Mouse (Mus musculus) megakaryocyte-erythroid progenitor cell, adult 5-6 weeks (primary cell): Measurements from ENCODE around the gene Map4. TPM values are rescaled to one million over a fixed set of nuclear protein-coding genes. Genes with fewer than 3 reads are reported as not detected.
A peak's percentile ranks its signal among the peaks of the same experiment; 100 is the strongest.
"Not testable (repeated sequence)": the region's sequence is repeated elsewhere in the genome, so short reads cannot be mapped to it uniquely, and the experiment has no call there.

Experiments used
- ATAC-seq: replicated peaks from 2 replicates; pipeline ENCODE4 v1.8.0; 2016; ENCODE audit warnings: mild to moderate bottlenecking, inconsistent platforms; ENCODE audit not compliant: severe bottlenecking, poor library complexity, low FRiP score, low TSS enrichment
- total RNA-seq, 2 experiments: library from RNA; stranded (forward) in 1 of 2; stranded (reverse) in 1 of 2; fragments of 200-1000, 215-1000 nt in 1 of 2; fragments of >200 nt in 1 of 2; fragmentation: Nextera tagmentation in 1 of 2; gene quantifications; 2 replicates each; pipeline ENCODE4 v1.2.3; 2014 to 2017

Gene Map4
- total RNA-seq, 2 experiments from 2014 or later: 7.8 to 14.3 TPM

DNA sequence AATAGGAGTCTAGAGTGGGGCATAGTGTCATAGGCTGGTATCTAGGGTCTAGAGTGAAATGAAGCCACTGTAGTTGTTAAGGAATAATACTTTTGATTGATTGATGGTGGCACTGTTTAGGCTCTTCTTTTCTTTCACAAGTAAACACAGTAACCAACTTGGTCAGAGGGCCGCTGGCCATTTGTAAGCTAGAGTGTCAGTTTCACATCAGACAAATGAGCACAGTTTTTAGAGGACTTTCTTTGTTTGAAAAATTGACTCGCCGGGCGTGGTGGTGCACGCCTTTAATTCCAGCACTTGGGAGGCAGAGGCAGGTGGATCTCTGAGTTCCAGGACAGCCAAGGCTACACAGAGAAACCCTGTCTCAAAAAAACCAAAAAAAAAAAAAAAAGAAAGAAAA is 40.5 kb downstream of the Map4 start:
- ATAC-seq: not testable (repeated sequence)

DNA sequence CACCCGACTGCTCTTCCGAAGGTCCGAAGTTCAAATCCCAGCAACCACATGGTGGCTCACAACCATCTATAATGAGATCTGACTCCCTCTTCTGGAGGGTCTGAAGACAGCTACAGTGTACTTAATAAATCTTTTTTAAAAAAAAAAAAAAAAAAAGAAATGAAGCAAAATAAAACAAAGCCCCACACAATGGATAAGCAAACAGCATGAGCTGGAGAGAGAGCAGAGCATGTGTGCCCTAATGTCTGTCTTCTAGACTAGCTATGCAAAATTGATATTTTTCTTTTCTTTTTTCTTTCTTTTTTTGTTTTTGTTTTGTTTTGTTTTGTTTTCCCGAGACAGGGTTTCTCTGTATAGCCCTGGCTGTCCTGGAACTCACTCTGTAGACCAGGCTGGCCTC is 49.0 kb downstream of the Map4 start:
- ATAC-seq: not testable (repeated sequence)

DNA sequence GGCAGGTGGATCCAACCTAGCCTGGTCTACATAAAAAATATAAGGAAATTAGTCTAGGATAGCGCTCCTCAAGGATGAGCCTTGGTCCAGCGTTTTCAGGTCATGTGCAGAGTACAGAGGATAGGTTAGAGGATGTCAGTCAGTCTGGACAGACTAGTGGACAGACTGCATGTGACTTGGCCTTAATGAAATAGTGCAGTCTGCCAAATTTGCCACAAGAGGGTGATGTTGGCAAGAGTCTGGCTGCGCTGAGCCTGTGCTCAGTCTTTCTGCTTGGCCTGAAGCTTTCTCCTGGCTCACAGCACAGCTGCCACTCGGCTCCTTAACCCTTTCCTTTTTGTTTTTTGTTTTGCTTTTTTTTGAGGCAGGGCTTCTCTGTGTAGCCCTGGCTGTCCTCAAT is 54.2 kb downstream of the Map4 start:
- peak; percentile 100 for ATAC-seq

DNA sequence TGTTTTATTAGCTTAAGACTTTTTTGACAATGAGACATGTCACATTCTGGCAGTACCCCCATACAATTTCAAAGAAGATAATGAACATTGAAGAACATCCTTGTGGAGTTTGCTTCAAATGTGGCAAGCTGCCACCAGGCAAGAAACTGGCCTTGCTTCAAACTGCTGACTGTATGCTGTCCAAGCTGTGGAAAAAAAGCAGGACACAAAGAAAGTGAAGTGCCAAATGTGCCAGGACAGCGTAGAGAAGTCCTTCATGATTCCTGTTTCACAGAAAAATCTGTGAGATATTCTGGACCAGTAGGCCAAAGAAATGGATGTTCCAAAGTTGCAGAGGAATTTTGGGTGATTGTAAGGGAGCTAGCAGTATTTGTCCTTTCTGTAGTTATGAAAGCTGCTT is 57.8 kb downstream of the Map4 start:
- no peak for ATAC-seq

DNA sequence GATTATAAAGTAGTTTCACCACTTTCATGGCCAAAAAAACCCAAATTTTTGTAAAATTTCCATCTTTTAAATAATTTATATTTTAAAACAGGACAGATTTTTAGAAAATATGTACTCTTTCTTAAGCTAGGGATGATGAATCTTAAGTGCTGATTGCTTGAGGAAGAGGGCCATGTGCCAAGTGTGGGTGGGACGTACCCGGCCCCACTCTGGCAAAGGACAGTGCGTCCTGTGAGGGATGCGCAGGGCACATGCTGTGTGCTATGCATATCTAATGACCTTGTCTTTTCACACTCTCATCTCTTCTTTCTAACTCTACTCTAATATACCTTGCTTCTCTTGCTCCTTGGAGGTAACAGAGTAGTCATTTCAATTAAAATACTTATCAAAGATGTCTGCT is 66.2 kb downstream of the Map4 start:
- ATAC-seq: no peak

DNA sequence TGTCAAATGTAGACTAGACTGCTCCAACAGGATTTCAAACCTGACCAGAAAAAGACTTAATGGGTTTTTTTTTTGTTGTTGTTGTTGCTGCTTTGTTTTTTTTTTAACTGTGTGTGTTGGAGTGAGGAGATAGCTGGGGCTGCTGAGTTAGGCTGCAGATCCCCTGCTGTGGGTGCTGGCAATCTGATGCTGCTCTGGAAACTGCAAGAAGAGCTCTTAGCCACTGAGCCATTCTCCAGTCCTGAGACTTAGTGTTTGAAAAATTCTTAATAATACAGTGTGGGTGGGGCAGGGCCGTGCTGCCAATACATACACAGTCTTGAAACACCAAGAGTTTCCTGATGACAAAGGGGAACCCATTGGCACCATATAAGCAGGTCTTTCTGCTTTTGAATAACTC is 70.7 kb downstream of the Map4 start:
- no peak for ATAC-seq

DNA sequence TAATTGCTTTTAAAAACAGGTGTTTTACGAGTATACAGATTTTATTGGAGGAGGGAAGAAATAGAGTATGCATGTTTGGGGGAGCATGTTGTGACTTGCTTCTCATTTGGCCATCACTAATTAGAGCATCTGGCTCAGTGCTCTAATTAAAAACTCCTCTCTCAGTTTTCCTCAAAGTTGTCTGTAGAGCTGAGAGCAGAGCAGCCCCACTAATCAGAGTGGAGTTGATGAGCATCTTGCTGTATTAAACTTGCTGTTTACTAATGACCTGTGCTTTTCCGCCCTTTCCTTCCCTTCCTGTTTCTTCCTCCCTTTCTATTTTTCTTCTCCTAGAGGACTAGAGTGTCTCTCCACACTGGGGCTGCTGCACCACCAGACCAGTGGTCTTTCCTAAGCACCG is 71.2 kb downstream of the Map4 start:
- no peak for ATAC-seq

DNA sequence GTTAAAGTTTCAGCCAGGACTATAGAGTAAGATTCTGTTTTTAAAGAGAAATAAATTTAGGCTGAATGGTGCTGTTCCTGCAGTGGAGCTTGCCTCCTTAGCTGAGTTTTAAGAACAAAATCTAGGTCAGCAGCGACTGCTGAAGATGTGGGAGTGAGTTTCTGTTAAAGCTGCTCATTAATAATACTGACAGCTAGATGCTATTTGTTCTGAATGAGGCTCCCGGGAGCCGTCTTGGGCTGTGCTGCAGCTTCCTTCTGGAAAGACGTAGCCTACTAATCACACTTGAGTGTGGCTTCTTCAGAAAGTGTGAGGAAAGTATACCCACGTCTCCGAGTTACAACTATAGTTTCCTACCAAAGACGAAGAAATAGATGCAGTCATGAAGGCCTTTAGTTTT is 88.0 kb downstream of the Map4 start:
- ATAC-seq: no peak

DNA sequence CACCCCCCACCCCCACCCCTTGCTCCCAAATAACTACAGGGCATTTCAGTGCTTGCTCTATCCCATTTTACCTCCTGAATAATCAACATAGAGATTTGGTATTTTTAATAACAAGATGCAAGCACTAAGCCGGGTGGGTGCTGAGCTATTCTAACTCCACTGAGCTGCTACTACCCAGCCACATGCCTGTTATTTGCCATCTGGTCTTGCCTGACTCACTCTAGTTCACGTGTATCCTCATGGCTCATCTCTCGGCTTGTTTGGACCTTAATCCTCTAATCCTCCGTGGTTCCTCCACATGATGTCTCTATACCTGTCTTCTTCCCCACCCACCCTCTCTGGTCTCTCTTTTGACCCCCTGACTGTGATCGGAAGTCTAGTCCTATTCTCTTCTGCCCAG is 89.1 kb downstream of the Map4 start:
- ATAC-seq: no peak

DNA sequence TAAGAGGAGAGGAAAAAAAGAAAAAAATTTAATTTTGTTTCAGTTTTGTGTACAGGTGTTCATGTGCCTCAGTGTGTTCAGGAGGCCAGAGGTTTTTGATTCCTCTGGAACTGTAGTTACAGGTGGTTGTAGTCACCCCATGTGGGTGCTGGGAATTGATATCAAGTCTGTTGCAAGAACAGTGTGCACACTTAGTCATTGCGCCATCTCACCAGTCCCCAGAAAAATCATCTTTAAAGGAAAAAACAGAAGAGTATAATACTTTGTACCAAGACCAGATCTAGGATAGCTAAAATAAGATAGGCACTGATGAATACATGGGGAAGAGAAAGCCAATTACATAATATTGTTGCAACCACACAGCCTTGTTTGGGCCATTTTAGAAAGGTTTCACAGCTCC is 90.2 kb downstream of the Map4 start:
- ATAC-seq: no peak

DNA sequence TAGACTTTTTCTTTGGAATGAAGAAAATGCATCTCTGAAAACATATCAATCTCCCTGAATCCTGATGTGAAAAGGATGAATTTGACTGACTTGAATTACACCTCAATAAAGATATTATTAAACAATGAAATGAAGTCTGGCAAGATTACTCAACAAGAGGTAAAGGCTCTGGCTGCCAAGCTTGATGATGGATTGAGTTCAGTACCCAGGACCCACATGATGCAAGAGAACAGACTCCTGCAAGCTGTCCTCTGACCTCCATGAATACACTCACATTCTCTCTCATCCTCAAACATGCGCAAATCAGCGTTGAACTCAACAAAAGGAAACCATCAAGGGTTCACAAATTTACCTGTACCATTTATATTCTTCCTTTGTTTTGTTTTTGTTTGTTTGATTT is 90.9 kb downstream of the Map4 start:
- ATAC-seq: no peak

DNA sequence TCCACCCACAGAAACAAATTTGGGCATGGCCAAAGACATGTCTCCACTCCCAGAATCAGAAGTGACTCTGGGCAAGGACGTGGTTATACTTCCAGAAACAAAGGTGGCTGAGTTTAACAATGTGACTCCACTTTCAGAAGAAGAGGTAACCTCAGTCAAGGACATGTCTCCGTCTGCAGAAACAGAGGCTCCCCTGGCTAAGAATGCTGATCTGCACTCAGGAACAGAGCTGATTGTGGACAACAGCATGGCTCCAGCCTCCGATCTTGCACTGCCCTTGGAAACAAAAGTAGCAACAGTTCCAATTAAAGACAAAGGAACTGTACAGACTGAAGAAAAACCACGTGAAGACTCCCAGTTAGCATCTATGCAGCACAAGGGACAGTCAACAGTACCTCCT is 103.8 kb downstream of the Map4 start:
- no peak for ATAC-seq

DNA sequence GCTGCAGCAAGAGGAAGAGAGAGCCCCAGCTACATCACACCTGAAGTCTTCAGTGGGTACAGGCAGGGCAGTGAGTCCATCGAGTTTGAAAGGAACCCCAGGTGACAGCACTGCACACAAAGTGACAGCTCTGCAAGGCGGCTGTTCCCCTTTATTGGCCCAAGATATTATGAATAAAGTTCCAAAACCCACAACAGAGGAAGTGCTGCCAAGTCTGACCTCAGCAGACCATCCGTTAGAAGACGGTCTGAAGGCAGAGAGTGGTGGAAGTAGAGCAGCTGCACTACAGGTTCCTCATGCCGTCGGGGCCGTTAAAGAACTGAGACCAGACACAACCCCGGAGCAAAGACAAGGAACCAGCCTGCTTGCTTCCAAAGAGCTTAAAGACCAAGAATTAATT is 106.6 kb downstream of the Map4 start:
- peak; percentile 50; the same call in 1 of the 2 replicates for ATAC-seq

DNA sequence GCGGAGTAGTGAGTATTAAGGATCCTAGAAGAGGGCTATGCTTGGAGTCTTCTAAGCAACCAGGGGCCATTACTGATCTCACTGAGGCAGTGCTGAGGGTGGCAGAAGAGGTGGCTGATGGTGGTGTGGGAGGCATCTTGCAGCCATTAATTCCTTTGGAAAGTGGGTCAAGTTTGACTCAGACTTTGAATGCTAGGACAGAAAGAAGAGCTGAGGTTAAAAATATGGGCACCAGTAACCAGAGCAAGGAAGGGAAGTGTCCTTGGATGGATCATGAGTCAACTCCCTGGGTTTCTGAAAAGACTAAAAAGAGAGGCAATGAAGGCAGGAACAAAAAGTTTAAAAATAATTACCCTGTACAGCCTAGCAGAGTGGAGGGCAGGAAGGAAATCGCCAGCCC is 107.2 kb downstream of the Map4 start:
- ATAC-seq: no peak

DNA sequence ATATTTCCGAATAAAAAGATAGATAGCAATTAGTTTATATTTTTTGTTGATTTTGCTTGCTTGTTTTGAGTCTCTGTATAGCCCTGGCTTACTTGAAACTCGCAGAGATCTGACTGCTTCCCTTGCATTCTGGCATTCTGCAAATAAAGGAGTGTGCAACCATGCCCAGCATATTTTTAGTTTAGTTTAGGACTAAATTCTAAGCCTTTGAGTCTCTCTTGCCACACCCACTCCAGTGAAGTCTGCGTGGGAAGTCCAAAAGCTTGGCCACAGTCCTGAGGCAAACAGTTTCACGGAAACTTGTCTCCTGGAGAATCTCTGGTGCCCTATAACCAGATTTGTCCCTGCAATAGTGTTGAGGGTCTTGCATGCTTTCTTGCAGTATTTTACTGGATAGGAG is 113.1 kb downstream of the Map4 start:
- ATAC-seq: no peak

DNA sequence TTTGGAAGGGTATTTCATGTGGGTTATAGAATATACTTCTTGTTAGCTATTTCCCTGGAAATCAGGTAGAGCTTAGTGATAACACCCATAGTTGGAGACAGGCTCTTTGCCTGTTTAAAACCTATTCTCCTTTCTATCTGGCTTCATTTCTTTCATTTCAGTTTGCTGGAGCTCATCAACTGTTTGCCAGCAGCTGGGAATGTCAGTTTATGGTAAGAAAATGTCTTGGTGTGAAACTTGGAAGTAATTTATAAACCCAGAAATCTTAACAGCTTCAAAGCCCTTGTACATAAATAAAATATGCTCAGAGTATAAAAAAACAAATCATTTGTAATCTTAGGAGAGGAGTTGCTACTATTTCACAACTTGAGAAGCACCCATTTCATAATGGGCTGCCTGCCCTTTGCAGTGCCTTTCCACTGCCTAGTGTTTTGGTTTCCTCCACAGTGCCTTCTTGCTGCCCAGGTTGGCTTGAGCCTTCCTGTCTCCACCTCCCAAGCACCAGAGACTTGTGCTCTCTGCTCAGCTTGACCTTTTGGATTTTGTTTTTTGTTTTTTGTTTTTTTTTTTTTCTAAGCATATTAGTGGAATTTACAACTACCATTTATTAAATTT is 114.6 kb downstream of the Map4 start:
- ATAC-seq: no peak

DNA sequence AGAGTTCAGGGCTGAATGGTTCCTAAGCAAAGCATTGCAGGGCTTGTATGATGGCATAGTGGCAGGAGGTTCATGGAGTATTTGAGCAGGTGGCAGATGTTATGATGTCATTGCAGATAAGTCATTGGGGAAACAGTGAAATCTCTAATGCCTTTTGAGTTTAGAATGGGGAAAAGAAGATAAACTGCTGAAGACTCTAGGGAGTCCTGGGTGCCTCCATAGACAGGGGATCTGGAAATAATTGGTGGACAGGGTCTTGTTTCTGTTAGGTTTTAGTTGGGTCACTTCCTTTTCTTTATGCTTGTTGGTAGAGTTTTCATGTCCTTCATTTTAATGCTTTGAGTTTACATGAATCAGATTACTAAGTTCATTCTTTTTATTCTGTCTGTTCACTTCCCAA is 116.0 kb downstream of the Map4 start:
- no peak for ATAC-seq

DNA sequence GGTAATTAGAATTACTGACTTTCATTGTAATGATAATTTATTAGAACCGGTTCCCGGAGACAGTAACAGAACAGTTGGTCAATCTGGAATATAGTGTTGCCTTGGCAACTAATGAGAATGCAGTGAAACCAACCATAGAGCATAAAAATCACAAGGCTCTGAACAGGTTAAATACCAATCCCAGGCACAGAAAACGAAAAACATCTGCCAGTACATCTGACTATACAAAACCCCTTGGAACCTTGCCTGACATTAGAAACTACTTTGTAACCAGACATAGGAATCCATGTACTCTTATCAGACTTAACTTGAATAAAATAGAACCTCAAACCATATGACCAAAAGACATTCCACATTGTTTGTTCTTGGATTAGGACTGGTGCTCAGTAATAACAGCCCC is 116.6 kb downstream of the Map4 start:
- no peak for ATAC-seq

DNA sequence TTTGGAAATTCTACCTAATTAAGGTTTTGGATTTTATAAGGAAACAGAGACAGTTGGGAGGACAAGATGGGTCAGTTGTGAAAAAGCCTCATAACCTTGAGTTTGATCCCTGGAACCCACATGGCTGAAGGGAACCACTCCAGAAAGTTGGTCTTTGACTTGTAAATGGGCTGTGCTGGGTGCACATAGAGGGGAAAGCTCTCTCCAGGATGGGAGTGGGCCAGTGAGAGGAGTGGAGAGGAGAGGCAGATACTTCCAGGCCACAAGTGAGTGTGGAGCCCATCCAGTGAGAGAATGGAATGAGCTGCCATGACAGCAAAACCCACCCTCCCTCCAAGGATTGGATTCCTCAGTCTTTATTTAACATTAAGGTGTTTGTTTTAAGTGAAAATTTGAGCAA is 119.9 kb downstream of the Map4 start:
- ATAC-seq: no peak

DNA sequence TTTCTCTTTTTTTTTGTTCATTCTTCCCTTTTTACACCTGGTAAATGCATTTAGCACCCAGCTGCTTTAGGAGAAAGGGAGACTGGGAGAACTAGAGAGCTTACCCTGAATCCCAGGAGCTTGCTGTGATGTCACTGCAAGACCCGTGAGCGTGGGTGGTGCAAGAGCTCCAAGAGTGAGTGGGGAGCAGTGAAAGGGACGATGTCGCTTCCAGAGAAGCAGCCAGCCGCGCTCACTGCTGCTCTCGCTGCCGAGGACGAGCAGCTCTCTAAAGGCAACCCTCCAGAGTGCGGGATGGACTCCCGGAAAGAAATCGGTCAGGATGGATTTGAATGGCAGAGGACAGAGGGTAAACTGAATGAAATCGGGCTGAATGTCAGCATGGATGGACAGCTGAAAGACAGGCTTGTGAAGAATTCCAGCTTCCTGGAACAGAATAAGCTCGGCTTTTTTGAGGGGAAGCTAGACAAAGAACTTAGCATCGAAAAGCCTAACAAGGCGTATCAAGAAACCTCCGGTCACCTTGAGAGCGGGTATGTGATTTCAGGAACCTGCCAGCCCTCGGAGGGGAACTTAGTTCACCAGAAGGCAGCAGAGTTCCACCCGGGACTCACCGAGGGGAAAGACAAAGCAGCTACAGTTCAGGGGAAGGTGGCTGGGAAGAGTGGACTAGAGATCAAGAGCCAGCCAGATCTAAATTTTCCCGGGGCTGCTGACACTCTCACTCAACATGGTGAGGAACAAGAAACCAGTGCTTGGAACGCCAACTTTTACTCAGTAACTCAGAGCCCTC is 120.8 kb downstream of the Map4 start:
- ATAC-seq: no peak

DNA sequence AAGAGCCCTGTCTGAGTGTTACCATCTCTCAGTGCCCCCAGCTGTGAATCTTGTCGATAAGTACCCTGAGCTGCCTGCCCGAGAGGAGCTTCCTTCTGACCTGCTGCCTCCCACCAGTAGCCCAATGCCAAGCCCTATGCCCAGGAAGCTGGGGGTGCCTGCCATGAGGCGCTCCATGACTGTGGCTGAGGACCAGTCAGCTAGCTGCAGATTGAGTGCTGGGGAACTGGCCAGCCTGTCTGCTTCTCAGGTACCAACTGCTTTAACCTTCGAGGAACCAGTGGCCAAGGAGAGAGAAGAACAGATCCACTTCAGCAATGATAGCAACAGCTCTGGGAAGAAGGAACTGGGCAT is 121.7 kb downstream of the Map4 start:
- ATAC-seq: no peak
